Mouse (Mus musculus) liver (tissue): ENCODE results near the gene Dot1l.

Experiments used
- DNase-seq: peaks from one replicate; pipeline ENCODE4 v3.0.0-alpha.2; 2020; ENCODE audit warnings: mixed read lengths

Gene Dot1l

GRCm38 (mm10) chr10:80754594-80755290 is at the start of gene Dot1l:
Dot1l (plus strand) TSS chr10:80755206.
- DNase-seq, result peak; percentile 99

- no peak for DNase-seq
Measured at GRCm38 (mm10) chr10:80705479-80705878, 49.5 kb upstream of the Dot1l start.

- DNase-seq, result no peak
Measured at GRCm38 (mm10) chr10:80710834-80711233, 44.2 kb upstream of the Dot1l start.

GRCm38 (mm10) chr10:80717281-80717680 is 37.7 kb upstream of the Dot1l start:
- DNase-seq, result no peak

- DNase-seq, result no peak
Measured at GRCm38 (mm10) chr10:80727369-80728127, 27.5 kb upstream of the Dot1l start.

GRCm38 (mm10) chr10:80732611-80733101 is 22.4 kb upstream of the Dot1l start:
- no peak for DNase-seq

GRCm38 (mm10) chr10:80736731-80737130 is 18.3 kb upstream of the Dot1l start:
- no peak for DNase-seq

GRCm38 (mm10) chr10:80738657-80739056 is 16.3 kb upstream of the Dot1l start:
- DNase-seq, result no peak

GRCm38 (mm10) chr10:80741146-80741545 is 13.9 kb upstream of the Dot1l start:
- DNase-seq, result no peak

GRCm38 (mm10) chr10:80741634-80742179 is 13.3 kb upstream of the Dot1l start:
- DNase-seq, result no peak

- peak; percentile 98 for DNase-seq
Measured at GRCm38 (mm10) chr10:80742180-80742978, 12.6 kb upstream of the Dot1l start, which contains the start of gene Ap3d1. Ap3d1 (minus strand) TSS chr10:80742264.

GRCm38 (mm10) chr10:80744262-80744661 is 10.7 kb upstream of the Dot1l start:
- peak; percentile 86 for DNase-seq

GRCm38 (mm10) chr10:80747410-80747809 is 7.6 kb upstream of the Dot1l start:
- peak; percentile 86 for DNase-seq

- DNase-seq, result peak; percentile 65
Measured at GRCm38 (mm10) chr10:80748609-80749008, 6.4 kb upstream of the Dot1l start.

GRCm38 (mm10) chr10:80751188-80751832 is 3.7 kb upstream of the Dot1l start:
- peak; percentile 41 for DNase-seq

GRCm38 (mm10) chr10:80752079-80752625 is 2.9 kb upstream of the Dot1l start:
- peak; percentile 92 for DNase-seq

GRCm38 (mm10) chr10:80755291-80756015 is 447 bp downstream of the Dot1l start:
- no peak for DNase-seq

GRCm38 (mm10) chr10:80756099-80756498 is 1.1 kb downstream of the Dot1l start:
- DNase-seq, result peak; percentile 14

GRCm38 (mm10) chr10:80756509-80756908 is 1.5 kb downstream of the Dot1l start:
- no peak for DNase-seq

GRCm38 (mm10) chr10:80756967-80757366 is 2.0 kb downstream of the Dot1l start:
- DNase-seq, result no peak

- DNase-seq, result peak; percentile 75
Measured at GRCm38 (mm10) chr10:80757717-80758116, 2.7 kb downstream of the Dot1l start.
